Mouse (Mus musculus) heart, postnatal 0 days (tissue): Measurements from ENCODE around the gene Ceacam15. TPM values are rescaled to one million over a fixed set of nuclear protein-coding genes. Genes with fewer than 3 reads are reported as not detected.
A peak's percentile ranks its signal among the peaks of the same experiment; 100 is the strongest.

ENCODE experiments used
- ATAC-seq: fragments of 200-750 bp; cut with Nextera tagmentation; 2 replicates; pipeline ENCODE4 v1.8.0; 2017; ENCODE audit warnings: low read depth, moderate number of reproducible peaks, moderate library complexity; ENCODE audit not compliant: insufficient read depth
- DNase-seq: peaks from one replicate; pipeline ENCODE4 v3.0.0-alpha.2; 2016; ENCODE audit warnings: low spot score
- H3K27ac ChIP-seq: fragments of 300-500 bp; sonication (generic); 2 replicates; pipeline ENCODE4 v1.5.1; 2014; ENCODE audit warnings: low read depth, mild to moderate bottlenecking
- H3K27me3 ChIP-seq: fragments of 300-500 bp; sonication (generic); 2 replicates; pipeline ENCODE4 v1.6.1; 2014; ENCODE audit warnings: low read length, mixed read lengths; ENCODE audit not compliant: control insufficient read depth, insufficient read depth
- H3K36me3 ChIP-seq: fragments of 300-500 bp; sonication (generic); replicated peaks from 2 replicates; pipeline ENCODE4 v1.6.1; 2014; ENCODE audit warnings: low read length, mixed read lengths; ENCODE audit not compliant: control insufficient read depth, insufficient read depth
- H3K4me1 ChIP-seq: fragments of 300-500 bp; sonication (generic); 2 replicates; pipeline ENCODE4 v1.6.1; 2014; ENCODE audit warnings: antibody characterized with exemption; ENCODE audit not compliant: control insufficient read depth, insufficient read depth
- H3K4me2 ChIP-seq: fragments of 300-500 bp; sonication (generic); 2 replicates; pipeline ENCODE4 v1.6.1; 2014; ENCODE audit warnings: low read depth, mild to moderate bottlenecking, low read length, moderate library complexity
- H3K4me3 ChIP-seq: fragments of 300-500 bp; sonication (generic); 2 replicates; pipeline ENCODE4 v1.5.1; 2014; ENCODE audit warnings: low read depth, low read length
- H3K9ac ChIP-seq: fragments of 300-500 bp; sonication (generic); replicated peaks from 2 replicates; pipeline ENCODE4 v1.6.1; 2014; ENCODE audit warnings: low read depth, low read length, mixed read lengths
- H3K9me3 ChIP-seq: fragments of 300-500 bp; sonication (generic); replicated peaks from 2 replicates; pipeline ENCODE4 v1.6.1; 2016; ENCODE audit warnings: low read length; ENCODE audit not compliant: control insufficient read depth
- CTCF ChIP-seq: IDR thresholded peaks from 2 replicates; pipeline ENCODE4 v1.5.1; 2016; ENCODE audit warnings: antibody characterized with exemption, control low read depth, low read depth
- EP300 ChIP-seq: IDR thresholded peaks from 2 replicates; pipeline ENCODE4 v1.6.1; 2016; ENCODE audit warnings: antibody characterized with exemption, low read depth
- WGBS: fragments of 180-500 bp; shearing (Covaris S2); extraction: QIAGEN DNeasy Blood & Tissue Kit; methylation state at CpG from one replicate; pipeline ENCODE4 v1.1.7; 2014; 5-methylcytosine and 5-hydroxymethylcytosine counted together
- polyA plus RNA-seq: library from polyadenylated mRNA; unstranded; fragments of >200 nt; fragmentation: Nextera tagmentation; extraction: Ambion mirVana; gene quantifications from 2 replicates; pipeline ENCODE4 v1.2.1, GENCODE M21; 2015
- total RNA-seq: library from RNA; depleted of rRNA; stranded (reverse); fragments of >200 nt; gene quantifications from 2 replicates; pipeline ENCODE4 v1.2.3, GENCODE M21; 2014; ENCODE audit warnings: low replicate concordance; rRNA removed

Ceacam15 gene
- total and polyA plus RNA-seq, 2 experiments from 2014 or later = 1.5 to 1.6 TPM

DNA sequence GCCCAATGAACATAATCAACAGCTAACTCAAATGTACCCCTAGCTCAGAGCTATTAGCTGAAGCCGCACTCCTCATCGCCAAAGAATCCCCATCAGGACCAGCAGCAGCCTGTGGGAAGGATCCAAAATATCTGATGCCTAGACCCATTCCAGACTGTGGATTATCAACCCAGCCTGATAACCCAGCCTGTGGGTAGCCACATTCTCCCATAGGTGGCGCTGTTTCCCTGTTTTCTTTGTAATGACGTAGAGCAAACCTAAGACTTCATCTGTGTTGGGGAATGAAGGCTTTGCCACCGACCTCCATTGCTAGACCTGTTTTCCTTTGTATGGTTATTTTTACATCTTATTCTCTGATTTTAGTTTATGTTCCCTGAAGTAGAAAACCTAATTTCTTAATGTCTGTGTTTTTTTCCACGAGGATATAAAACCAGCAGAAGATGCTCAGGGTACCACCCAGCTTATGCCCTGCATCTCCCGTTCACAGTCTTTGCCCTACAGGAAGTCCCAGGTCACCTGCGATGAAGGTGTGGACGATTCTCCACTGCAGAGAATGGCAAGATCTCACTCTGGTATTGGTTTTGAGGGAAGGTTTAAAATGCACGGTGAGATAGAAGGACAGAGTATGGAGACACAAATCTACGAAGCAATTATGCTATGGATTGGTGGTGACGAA lies 47.3 kb downstream of the Ceacam15 start:
- Histone ChIP-seq H3K36me3 (no peaks in the 10 kb centered on the region), H3K9ac (no peak overlapping the region), H3K9me3 (no peaks in the 10 kb centered on the region), H3K4me3 (no peak overlapping the region), H3K27me3 (no peaks in the 10 kb centered on the region), H3K4me1 (peaks cover 3% of the 10 kb centered on the region; the same call in 1 of the 2 replicates), H3K27ac (no peak overlapping the region), H3K4me2 (no peak overlapping the region)
- DNase-seq = peak; percentile 81
- ATAC-seq = peak; percentile 66
- TF ChIP-seq CTCF (peak; percentile 94), EP300 (no peak)
- WGBS = 31% methylated on average over 12 of the region's 12 CpGs

DNA sequence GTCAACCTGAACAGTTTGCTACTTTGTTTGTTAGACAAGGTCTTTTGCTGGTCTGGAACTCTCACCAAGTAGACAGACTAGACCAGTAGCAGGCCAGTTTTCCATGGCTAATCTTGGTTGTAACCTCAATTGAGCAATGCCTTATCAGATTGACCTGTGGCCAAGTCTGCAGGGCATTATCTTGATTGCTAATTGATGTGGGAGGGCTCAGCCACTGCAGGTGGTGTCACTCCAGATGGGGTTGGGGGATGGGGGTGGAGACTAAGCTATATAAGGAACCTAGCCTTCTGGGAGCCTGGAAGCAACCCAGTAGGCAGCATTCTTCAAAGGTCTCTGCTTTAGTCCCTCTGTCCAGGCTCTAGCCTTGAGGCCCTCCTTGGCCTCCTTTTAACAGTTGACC lies 51.8 kb downstream of the Ceacam15 start:
- H3K27ac ChIP-seq = no peak overlapping the region
- no peaks in the 10 kb centered on the region for H3K9me3 ChIP-seq
- H3K4me1 ChIP-seq = peaks cover 3% of the 10 kb centered on the region; the same call in 1 of the 2 replicates
- H3K36me3 ChIP-seq = no peaks in the 10 kb centered on the region
- no peaks in the 10 kb centered on the region for H3K27me3 ChIP-seq
- H3K4me3 ChIP-seq = no peak overlapping the region
- no peak for ATAC-seq
- H3K4me2 ChIP-seq = no peak overlapping the region
- TF ChIP-seq CTCF (no peak), EP300 (no peak)
- no peak for DNase-seq
- no peak overlapping the region for H3K9ac ChIP-seq

DNA sequence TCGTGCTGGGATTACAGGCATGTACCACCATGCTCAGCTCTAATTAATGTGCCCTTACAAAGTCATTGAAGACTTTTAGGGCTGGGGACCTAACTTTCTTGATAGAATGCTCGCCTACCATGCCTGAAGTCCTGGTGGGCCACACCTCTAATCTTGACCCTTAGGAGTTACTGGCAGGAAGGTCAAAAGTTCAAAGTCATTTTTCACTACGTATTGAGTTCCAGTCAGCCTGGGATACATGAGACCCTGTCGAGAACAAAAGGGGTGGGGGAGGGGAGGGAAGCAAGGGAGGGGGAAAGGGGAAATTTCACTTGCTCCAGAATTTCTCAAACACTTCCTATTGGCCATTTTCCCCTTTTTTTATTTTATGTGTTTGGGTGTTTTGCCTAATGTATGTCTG lies 52.4 kb downstream of the Ceacam15 start:
- TF ChIP-seq CTCF = no peak
- no peak for TF ChIP-seq EP300
- Histone ChIP-seq H3K4me1 (peaks cover 3% of the 10 kb centered on the region; the same call in 1 of the 2 replicates), H3K36me3 (no peaks in the 10 kb centered on the region), H3K9ac (no peak overlapping the region), H3K4me2 (no peak overlapping the region), H3K4me3 (no peak overlapping the region), H3K27me3 (no peaks in the 10 kb centered on the region), H3K9me3 (no peaks in the 10 kb centered on the region), H3K27ac (no peak overlapping the region)
- ATAC-seq (no peak), DNase-seq (no peak)
- 65% methylated on average over 4 of the region's 4 CpGs for WGBS

Other genes starting within 250 kb of the Ceacam15 start
- 94.2 and 123 TPM in 2 replicates for gene Tmem160, start 222.9 kb downstream of the Ceacam15 start, total RNA-seq
- gene Tmem160, start 222.9 kb downstream of the Ceacam15 start, polyA plus RNA-seq = 153 and 154 TPM in 2 replicates
- not detected in 2 replicates for gene Npas1, start 198.0 kb downstream of the Ceacam15 start, total RNA-seq
- gene Npas1, start 198.0 kb downstream of the Ceacam15 start, polyA plus RNA-seq = 0.18 and 0.29 TPM in 2 replicates
- 57.5 and 67.6 TPM in 2 replicates for gene Arhgap35, start 60.7 kb downstream of the Ceacam15 start, total RNA-seq
- gene Arhgap35, start 60.7 kb downstream of the Ceacam15 start, polyA plus RNA-seq = 9.7 and 10.0 TPM in 2 replicates
- gene Ceacam9, start 46.2 kb upstream of the Ceacam15 start, total RNA-seq = not detected in 2 replicates
- not detected in 2 replicates for gene Ceacam9, start 46.2 kb upstream of the Ceacam15 start, polyA plus RNA-seq
- 299 and 316 TPM in 2 replicates for gene Ap2s1, start 62.7 kb upstream of the Ceacam15 start, total RNA-seq
- gene Ap2s1, start 62.7 kb upstream of the Ceacam15 start, polyA plus RNA-seq = 215 and 216 TPM in 2 replicates
- gene Slc1a5, start 105.6 kb upstream of the Ceacam15 start, total RNA-seq = 55.8 and 81.4 TPM in 2 replicates
- gene Slc1a5, start 105.6 kb upstream of the Ceacam15 start, polyA plus RNA-seq = 27.1 and 28.1 TPM in 2 replicates
- 128 and 148 TPM in 2 replicates for gene Strn4, start 140.2 kb upstream of the Ceacam15 start, total RNA-seq
- 55.5 and 61.1 TPM in 2 replicates for gene Strn4, start 140.2 kb upstream of the Ceacam15 start, polyA plus RNA-seq
- gene Fkrp, start 141.0 kb upstream of the Ceacam15 start, total RNA-seq = 40.4 and 54.2 TPM in 2 replicates
- gene Fkrp, start 141.0 kb upstream of the Ceacam15 start, polyA plus RNA-seq = 28.0 and 28.9 TPM in 2 replicates
- gene Prkd2, start 167.2 kb upstream of the Ceacam15 start, total RNA-seq = 10.6 and 13.4 TPM in 2 replicates
- gene Prkd2, start 167.2 kb upstream of the Ceacam15 start, polyA plus RNA-seq = 8.3 and 8.8 TPM in 2 replicates
- 63.9 and 69.6 TPM in 2 replicates for gene Dact3, start 199.6 kb upstream of the Ceacam15 start, total RNA-seq
- gene Dact3, start 199.6 kb upstream of the Ceacam15 start, polyA plus RNA-seq = 3.8 TPM in 2 replicates
- 0.27 and 4.0 TPM in 2 replicates for gene Gng8, start 216.1 kb upstream of the Ceacam15 start, total RNA-seq
- gene Gng8, start 216.1 kb upstream of the Ceacam15 start, polyA plus RNA-seq = 1.7 and 2.5 TPM in 2 replicates
- 0.58 and 2.3 TPM in 2 replicates for gene Ptgir, start 230.8 kb upstream of the Ceacam15 start, total RNA-seq
- gene Ptgir, start 230.8 kb upstream of the Ceacam15 start, polyA plus RNA-seq = 1.1 and 1.2 TPM in 2 replicates
- 342 and 417 TPM in 2 replicates for gene Calm3, start 248.4 kb upstream of the Ceacam15 start, total RNA-seq
- gene Calm3, start 248.4 kb upstream of the Ceacam15 start, polyA plus RNA-seq = 101 and 107 TPM in 2 replicates